Comparison of ENCODE assay signal across 8 mouse cellular contexts in the genomic region with DNA sequence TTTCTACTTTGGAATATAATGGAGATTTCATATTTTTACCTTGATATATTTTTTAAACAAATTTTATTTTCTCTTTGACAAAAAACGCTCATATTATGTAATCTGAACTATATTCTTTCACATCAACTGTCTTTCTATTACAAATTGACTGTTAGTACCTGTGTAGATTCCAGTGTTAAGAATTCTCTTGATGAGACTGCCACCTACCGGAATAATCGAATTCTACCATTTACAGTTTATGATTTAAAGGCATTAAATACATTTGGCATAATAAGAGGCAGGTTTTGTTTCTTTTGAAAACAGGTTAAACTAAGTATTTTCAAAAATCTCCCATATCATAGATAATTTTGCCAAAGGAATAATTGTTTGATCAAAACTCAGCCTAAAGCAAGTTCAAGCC.
DNase-seq lines count a peak whose midpoint lies in the region.

No protein-coding gene starts in this region.

- intact Hi-C loops in left cerebral cortex, postnatal 36 days (cut with DNase I) = loop anchor here (1.0 to 10.0 kb wide), 3 partner anchors 155 to 503 kb away; partner anchors contain the start of gene Cacybp
- intact Hi-C loops in gastrocnemius, postnatal 14 days (cut with DNase I; ENCODE audit: low total_unique reads) = loop anchor here (5.0 to 10.0 kb wide), 3 partner anchors 53 to 310 kb away; no protein-coding TSS in a partner anchor

- peak; percentile 36 for DNase-seq in cerebellum, adult 8-10 months
- DNase-seq in cerebellum, postnatal 36 days = no peak
- peak; percentile 48 for DNase-seq in left cerebral cortex, adult 11 months (ENCODE audit: low spot score)
- no peak for DNase-seq in left cerebral cortex, postnatal 36 days (ENCODE audit: low spot score in 2 of 2)
- peak; percentile 43 for DNase-seq in ZHBTc4 (ENCODE audit: low read depth, low spot score)
- peak; percentile 26 for DNase-seq in lung, postnatal 25 days (ENCODE audit: low spot score)
- DNase-seq in gastrocnemius, postnatal 14 days = no peak
- DNase-seq in spleen, postnatal 10 days (ENCODE audit: low spot score in 2 of 2) = no peak

Comparison
In these comparisons a context has a peak if more than half of its experiments do, and no peak if none do; other contexts are left out.
1. DNase-seq: peak in cerebellum, adult 8-10 months (single experiment), left cerebral cortex, adult 11 months (single experiment), ZHBTc4 (single experiment) and lung, postnatal 25 days (single experiment); none in cerebellum, postnatal 36 days (0 of 2), left cerebral cortex, postnatal 36 days (0 of 2), gastrocnemius, postnatal 14 days (single experiment) and spleen, postnatal 10 days (0 of 2).